Mouse (Mus musculus) frontal cortex, postnatal 25 days (tissue): ENCODE measurements around the gene Cacna1i.

Experiments used
- DNase-seq, 2 experiments: peaks; one replicate each; pipeline ENCODE4 v3.0.0; 2022; ENCODE audit warnings: low spot score in 2 of 2

Cacna1i gene

GRCm38 (mm10) chr15:80286851-80287415 lies at the start of gene Cacna1i:
Cacna1i (plus strand) TSS chr15:80287238.
- peak in 1 of 2 experiments; percentile 39 for DNase-seq

GRCm38 (mm10) chr15:80248135-80248534 lies 38.9 kb upstream of the Cacna1i start:
- no peak for DNase-seq

GRCm38 (mm10) chr15:80248596-80248995 lies 38.4 kb upstream of the Cacna1i start:
- no peak for DNase-seq

- DNase-seq, result no peak
Measured at GRCm38 (mm10) chr15:80249672-80250071, 37.4 kb upstream of the Cacna1i start.

- DNase-seq, result no peak
Measured at GRCm38 (mm10) chr15:80250586-80250985, 36.5 kb upstream of the Cacna1i start.

GRCm38 (mm10) chr15:80253530-80253929 lies 33.5 kb upstream of the Cacna1i start:
- DNase-seq, result no peak

- DNase-seq, result no peak
Measured at GRCm38 (mm10) chr15:80254207-80254606, 32.8 kb upstream of the Cacna1i start.

GRCm38 (mm10) chr15:80254847-80255645 lies 32.0 kb upstream of the Cacna1i start, which contains the start of gene Atf4:
Atf4 (plus strand) TSS chr15:80255184.
- peak; percentile 95 to 98 for DNase-seq

GRCm38 (mm10) chr15:80255646-80256121 lies 31.4 kb upstream of the Cacna1i start:
- peak; percentile 48 to 52 for DNase-seq

- DNase-seq, result no peak
Measured at GRCm38 (mm10) chr15:80256242-80256641, 30.8 kb upstream of the Cacna1i start.

- no peak for DNase-seq
Measured at GRCm38 (mm10) chr15:80256656-80257601, 30.1 kb upstream of the Cacna1i start.

- DNase-seq, result no peak
Measured at GRCm38 (mm10) chr15:80257602-80258239, 29.3 kb upstream of the Cacna1i start.

- no peak for DNase-seq
Measured at GRCm38 (mm10) chr15:80258240-80259170, 28.5 kb upstream of the Cacna1i start.

- no peak for DNase-seq
Measured at GRCm38 (mm10) chr15:80259406-80260045, 27.5 kb upstream of the Cacna1i start.

GRCm38 (mm10) chr15:80260677-80261076 lies 26.4 kb upstream of the Cacna1i start:
- DNase-seq, result peak; percentile 80

- DNase-seq, result no peak
Measured at GRCm38 (mm10) chr15:80261100-80261499, 25.9 kb upstream of the Cacna1i start.

GRCm38 (mm10) chr15:80263610-80264575 lies 23.1 kb upstream of the Cacna1i start, which contains the start of gene Rps19bp1:
Rps19bp1 (minus strand) TSS chr15:80264315.
- DNase-seq, result peak; percentile 78 to 79

GRCm38 (mm10) chr15:80266281-80266680 lies 20.8 kb upstream of the Cacna1i start:
- peak; percentile 73 to 78 for DNase-seq
